Comparison of ENCODE assay signal across 12 mouse cellular contexts in genomic region chr9:64862687-64863086, GRCm38 (mm10). TPM values are rescaled to one million over a fixed set of nuclear protein-coding genes. Genes with fewer than 3 reads are reported as not detected.
A peak's percentile ranks its signal among the peaks of the same experiment; 100 is the strongest.
DNase-seq lines count a peak whose midpoint lies in the region; TF ChIP-seq lines count a peak whose summit lies in the region.
"Had no signal": no experiment of that assay in that cellular context is flagged by ENCODE, and none has a peak within 500 bp of the region (broad histone marks: within the 10 kb centered on the region; RNA-seq: fewer than 3 reads in every experiment).

No protein-coding gene starts in this region.

- TF ChIP-seq POLR2A in heart, adult 2 months (IDR thresholded peaks at IDR 0.05; ENCODE audit: insufficient read depth, low read depth, low read length) = no peak

- no peak overlapping the region for H3K27ac ChIP-seq in heart, adult 2 months
- H3K27ac ChIP-seq: forebrain, embryonic 13.5 days; limb, embryonic 15.5 days had no signal

- H3K79me2 ChIP-seq in heart, adult 2 months (replicated peaks; ENCODE audit: control insufficient read depth, insufficient read depth, low read length) = no peaks in the 10 kb centered on the region

- H3K27me3 ChIP-seq in heart, adult 2 months (ENCODE audit: control insufficient read depth, insufficient read depth, low read length) = no peaks in the 10 kb centered on the region
- H3K27me3 ChIP-seq: forebrain, embryonic 13.5 days; limb, embryonic 15.5 days had no signal

- TF ChIP-seq CTCF in heart, adult 2 months (IDR thresholded peaks at IDR 0.05) = peak; percentile 61

- WGBS in heart, adult 2 months = 92% methylated on average over 2 of the region's 2 CpGs

- no peak for TF ChIP-seq EP300 in heart, adult 2 months (IDR thresholded peaks at IDR 0.05; ENCODE audit: insufficient read depth, low read depth, low read length)

- intact Hi-C loops in heart, adult 2 months (cut with DNase I) = loop anchor here (2.0 kb wide), 1 partner anchor 84 kb away; no protein-coding TSS in a partner anchor
- intact Hi-C loops in heart, postnatal 14 days (cut with DNase I) = loop anchor here (5.0 kb wide), 1 partner anchor 80 kb away; no protein-coding TSS in a partner anchor

- H3K4me1 ChIP-seq in heart, adult 2 months (ENCODE audit: control insufficient read depth, insufficient read depth, low read length) = no peaks in the 10 kb centered on the region
- H3K4me1 ChIP-seq: forebrain, embryonic 13.5 days; limb, embryonic 15.5 days had no signal

- no peak overlapping the region for H3K4me3 ChIP-seq in heart, adult 2 months
- H3K4me3 ChIP-seq: forebrain, embryonic 13.5 days; limb, embryonic 15.5 days; myocyte had no signal

- DNase-seq in heart, adult 2 months = no peak
- no peak for DNase-seq in heart, adult 18-20 months
- DNase-seq in thymus, postnatal 14 days = peak; percentile 9
- no peak for DNase-seq in thymus, adult 18-20 months
- peak; percentile 5 for DNase-seq in embryo, embryonic 11 days
- no peak for DNase-seq in testis, postnatal 10 days (ENCODE audit: low spot score)
- DNase-seq in heart, adult 11 months = no peak
- no peak for DNase-seq in heart, postnatal 14 days
- DNase-seq: cerebellum, adult 9-11 months had no signal

- H3K9ac ChIP-seq in heart, adult 2 months (ENCODE audit: low read depth, low read length) = no peak overlapping the region
- H3K9ac ChIP-seq: forebrain, embryonic 13.5 days; limb, embryonic 15.5 days had no signal

- H3K36me3 ChIP-seq in heart, adult 2 months (ENCODE audit: control insufficient read depth, insufficient read depth, low read length) = no peaks in the 10 kb centered on the region; the same call in 1 of the 2 replicates

RNA-seq across cellular contexts. Expression of gene Dennd4a, which starts 51.5 kb away (rescaled TPM):
- 10 to 100 TPM in 1 of 2 experiments, 1 to 10 TPM in 1; 6.8 to 10.2 TPM for total RNA-seq in heart, adult 2 months (2021)
- 4.5 and 6.0 TPM in 2 replicates for polyA plus RNA-seq in heart, adult 2 months (2012; rRNA removed)
- 1 to 10 TPM; 5.7 to 7.9 TPM for total RNA-seq in heart, adult 18-20 months (2021)
- total RNA-seq in heart, postnatal 14 days (2021) = 10 to 100 TPM; 10.6 to 12.6 TPM

Comparison
In these comparisons a context has a peak if more than half of its experiments do, and no peak if none do; other contexts are left out.
1. DNase-seq: peak in thymus, postnatal 14 days (single experiment) and embryo, embryonic 11 days (single experiment); none in heart, adult 2 months (0 of 2), heart, adult 18-20 months (0 of 2), thymus, adult 18-20 months (0 of 2), testis, postnatal 10 days (single experiment), heart, adult 11 months (single experiment) and heart, postnatal 14 days (0 of 2).